ENCODE assay signal across 21 mouse cellular contexts in genomic region chr9:49531257-49531656, GRCm38 (mm10).
"Had no signal": no experiment of that assay in that cellular context is flagged by ENCODE, and none has a peak within 500 bp of the region (broad histone marks: within the 10 kb centered on the region; RNA-seq: fewer than 3 reads in every experiment).

No protein-coding gene starts in this region.

- H3K9me3 ChIP-seq: lung, embryonic 15.5 days; midbrain, embryonic 10.5 days; midbrain, embryonic 12.5 days; neural tube, embryonic 12.5 days had no signal

- H3K27ac ChIP-seq: lung, embryonic 15.5 days; macrophage; midbrain, embryonic 10.5 days; midbrain, embryonic 12.5 days; neural tube, embryonic 12.5 days had no signal

- H3K36me3 ChIP-seq: lung, embryonic 15.5 days; midbrain, embryonic 10.5 days; midbrain, embryonic 12.5 days had no signal

- H3K9ac ChIP-seq: liver, postnatal 0 days; lung, embryonic 15.5 days; midbrain, embryonic 12.5 days; neural tube, embryonic 12.5 days had no signal

- DNase-seq: liver, postnatal 0 days; lung, adult 2 months; lung, postnatal 14 days; lung, postnatal 36 days; midbrain, embryonic 14.5 days; retina, postnatal 1 day; right cerebral cortex, adult 18-20 months; right cerebral cortex, postnatal 25 days; right cerebral cortex, postnatal 4 days; spleen, adult 18-20 months; thymus, adult 18-20 months; thymus, postnatal 14 days; thymus, postnatal 36 days had no signal

- H3K27me3 ChIP-seq: lung, embryonic 15.5 days; midbrain, embryonic 12.5 days; neural tube, embryonic 12.5 days had no signal

- H3K4me2 ChIP-seq: lung, embryonic 15.5 days; midbrain, embryonic 12.5 days; neural tube, embryonic 12.5 days had no signal

- H3K4me3 ChIP-seq: lung, embryonic 15.5 days; midbrain, embryonic 10.5 days; midbrain, embryonic 12.5 days; myocyte; neural tube, embryonic 12.5 days had no signal

- H3K4me1 ChIP-seq: lung, embryonic 15.5 days had no signal

- ATAC-seq: liver, postnatal 0 days; lung, postnatal 0 days; midbrain, embryonic 16.5 days had no signal
